Mouse (Mus musculus) liver, embryonic 11.5 days (tissue): ENCODE data around the gene Abcf2. TPM values are rescaled to one million over a fixed set of nuclear protein-coding genes. Genes with fewer than 3 reads are reported as not detected.

Experiments
- ATAC-seq: fragments of 200-750 bp; cut with Nextera tagmentation; replicated peaks from 2 replicates; pipeline ENCODE4 v1.8.0; 2017; ENCODE audit warnings: moderate number of reproducible peaks, mild to moderate bottlenecking, moderate TSS enrichment, moderate library complexity; ENCODE audit not compliant: low FRiP score
- DNase-seq: peaks from one replicate; pipeline ENCODE4 v3.0.0-alpha.2; 2017; ENCODE audit warnings: low spot score
- H3K27ac ChIP-seq: fragments of 300-500 bp; sonication (generic); 2 replicates; pipeline ENCODE4 v1.5.1; 2014; ENCODE audit warnings: mild to moderate bottlenecking, low read depth, low read length, control low read depth
- H3K27me3 ChIP-seq: fragments of 300-500 bp; sonication (generic); replicated peaks from 2 replicates; pipeline ENCODE4 v1.6.1; 2014; ENCODE audit warnings: low read length, mixed read lengths; ENCODE audit not compliant: control insufficient read depth, insufficient read depth
- H3K36me3 ChIP-seq: fragments of 300-500 bp; sonication (generic); 2 replicates; pipeline ENCODE4 v1.6.1; 2014; ENCODE audit warnings: mild to moderate bottlenecking, low read length, moderate library complexity, mixed read lengths; ENCODE audit not compliant: control insufficient read depth, insufficient read depth
- H3K4me1 ChIP-seq: fragments of 300-500 bp; sonication (generic); replicated peaks from 2 replicates; pipeline ENCODE4 v1.6.1; 2014; ENCODE audit warnings: low read length, mixed read lengths; ENCODE audit not compliant: control insufficient read depth, insufficient read depth
- H3K4me2 ChIP-seq: fragments of 300-500 bp; sonication (generic); 2 replicates; pipeline ENCODE4 v1.6.1; 2014; ENCODE audit warnings: mild to moderate bottlenecking, control low read depth, moderate library complexity
- H3K4me3 ChIP-seq: fragments of 300-500 bp; sonication (generic); 2 replicates; pipeline ENCODE4 v1.5.1; 2014; ENCODE audit warnings: low read depth, low read length, control low read depth
- H3K9ac ChIP-seq: fragments of 300-500 bp; sonication (generic); 2 replicates; pipeline ENCODE4 v1.6.1; 2014; ENCODE audit warnings: low read depth, low read length, control low read depth
- H3K9me3 ChIP-seq: fragments of 300-500 bp; sonication (generic); 2 replicates; pipeline ENCODE4 v1.6.1; 2016; ENCODE audit warnings: low read length, inconsistent platforms, mixed read lengths; ENCODE audit not compliant: control insufficient read depth
- WGBS: fragments of 180-500 bp; shearing (Covaris S2); extraction: QIAGEN DNeasy Blood & Tissue Kit; methylation state at CpG from one replicate; pipeline ENCODE4 v1.1.7; 2014; 5-methylcytosine and 5-hydroxymethylcytosine counted together
- microRNA counts: library from miRNA; unstranded; fragments of <30 nt; microRNA quantifications from one replicate; lab custom pipeline; 2015
- microRNA-seq: library from miRNA; unstranded; fragments of <30 nt; microRNA quantifications from one replicate; pipeline ENCODE4, GENCODE M21; 2017; ENCODE audit warnings: borderline number of aligned reads
- polyA plus RNA-seq: library from polyadenylated mRNA; unstranded; fragments of >200 nt; fragmentation: Nextera tagmentation; extraction: Ambion mirVana; gene quantifications from 2 replicates; pipeline ENCODE4 v1.2.1, GENCODE M21; 2014

Gene Abcf2
- polyA plus RNA-seq, 1 experiment from 2014 or later = 122 TPM

DNA sequence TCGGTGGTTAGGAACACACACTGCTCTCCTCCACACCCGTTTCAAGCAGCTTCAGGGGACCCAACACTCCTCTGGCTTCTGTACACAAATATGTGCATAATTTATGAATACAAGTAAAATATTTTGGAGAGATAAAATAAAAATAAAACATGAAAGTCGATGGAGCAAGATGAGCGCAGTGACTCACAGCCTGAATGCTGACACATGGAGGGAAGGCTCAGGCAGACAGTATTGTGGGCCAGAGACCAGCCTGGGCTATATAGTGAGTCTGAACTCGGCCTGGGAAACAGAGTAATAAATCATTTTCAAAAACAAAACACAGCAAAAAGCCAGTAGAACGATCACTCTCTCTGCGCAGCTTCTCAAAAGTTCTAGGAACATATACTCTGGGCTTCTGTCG lies 55.9 kb downstream of the Abcf2 start:
- ATAC-seq = no peak
- no peaks in the 10 kb centered on the region for H3K9me3 ChIP-seq
- H3K9ac ChIP-seq = no peak overlapping the region
- no peak overlapping the region for H3K4me2 ChIP-seq
- no peak overlapping the region for H3K27ac ChIP-seq
- DNase-seq = no peak
- no peak overlapping the region for H3K4me3 ChIP-seq
- H3K36me3 ChIP-seq = no peaks in the 10 kb centered on the region
- H3K27me3 ChIP-seq = peaks cover 55% of the 10 kb centered on the region
- H3K4me1 ChIP-seq = peaks cover 4% of the 10 kb centered on the region
- 60% methylated on average over 8 of the region's 8 CpGs for WGBS

MicroRNA genes within 50 kb of the gene (microRNA counts, 519-probe panel; counts per million panel counts)
- microRNA mmu-miR-671-3p (lab: Ali Mortazavi, UCI) (not detected), microRNA mmu-miR-671-5p (lab: Ali Mortazavi, UCI) (not detected)

Small RNAs within 50 kb of the gene (microRNA-seq; reads per million reads assigned to microRNA genes)
- gene Mir671 = 1,296 reads per million, percentile 76 among the genes with 10 or more reads in this experiment

Other genes starting within 250 kb of the Abcf2 start
- 2.5 and 3.8 TPM in 2 replicates for gene Kcnh2, start 225.9 kb downstream of the Abcf2 start, polyA plus RNA-seq
- gene Nos3, start 212.7 kb downstream of the Abcf2 start, polyA plus RNA-seq = 6.4 and 7.2 TPM in 2 replicates
- gene Atg9b, start 185.3 kb downstream of the Abcf2 start, polyA plus RNA-seq = 0.75 and 1.0 TPM in 2 replicates
- 54.6 and 55.2 TPM in 2 replicates for gene Abcb8, start 183.8 kb downstream of the Abcf2 start, polyA plus RNA-seq
- 0.19 TPM in 1 of 2 replicates, not detected in the other for gene Asic3, start 164.1 kb downstream of the Abcf2 start, polyA plus RNA-seq
- gene Cdk5, start 153.9 kb downstream of the Abcf2 start, polyA plus RNA-seq = 25.2 and 25.9 TPM in 2 replicates
- gene Slc4a2, start 153.6 kb downstream of the Abcf2 start, polyA plus RNA-seq = 20.5 and 22.4 TPM in 2 replicates
- gene Fastk, start 132.2 kb downstream of the Abcf2 start, polyA plus RNA-seq = 95.1 and 101 TPM in 2 replicates
- 12.3 and 12.4 TPM in 2 replicates for gene Tmub1, start 129.6 kb downstream of the Abcf2 start, polyA plus RNA-seq
- gene Agap3, start 125.3 kb downstream of the Abcf2 start, polyA plus RNA-seq = 29.4 and 30.6 TPM in 2 replicates
- gene Gbx1, start 50.3 kb downstream of the Abcf2 start, polyA plus RNA-seq = 0.04 TPM in 1 of 2 replicates, not detected in the other
- gene Asb10, start 36.5 kb downstream of the Abcf2 start, polyA plus RNA-seq = 0.23 and 0.30 TPM in 2 replicates
- gene 4931409K22Rik, start 20.7 kb downstream of the Abcf2 start, polyA plus RNA-seq = 0.18 TPM in 1 of 2 replicates, not detected in the other
- gene Chpf2, start 9.3 kb upstream of the Abcf2 start, polyA plus RNA-seq = 14.6 TPM in 2 replicates
- gene Smarcd3, start 46.9 kb upstream of the Abcf2 start, polyA plus RNA-seq = 13.6 and 15.2 TPM in 2 replicates
- gene Nub1, start 108.1 kb upstream of the Abcf2 start, polyA plus RNA-seq = 26.6 and 29.1 TPM in 2 replicates
- 9.8 and 11.2 TPM in 2 replicates for gene Wdr86, start 153.3 kb upstream of the Abcf2 start, polyA plus RNA-seq
- not detected in 2 replicates for gene Crygn, start 180.5 kb upstream of the Abcf2 start, polyA plus RNA-seq